Mouse (Mus musculus): ENCODE data around the gene Galnt18. TPM values are rescaled to one million over a fixed set of nuclear protein-coding genes. Genes with fewer than 3 reads are reported as not detected.

The Galnt18 gene
- polyA plus RNA-seq, 1 experiment from 2014 or later = 17.6 TPM

DNA sequence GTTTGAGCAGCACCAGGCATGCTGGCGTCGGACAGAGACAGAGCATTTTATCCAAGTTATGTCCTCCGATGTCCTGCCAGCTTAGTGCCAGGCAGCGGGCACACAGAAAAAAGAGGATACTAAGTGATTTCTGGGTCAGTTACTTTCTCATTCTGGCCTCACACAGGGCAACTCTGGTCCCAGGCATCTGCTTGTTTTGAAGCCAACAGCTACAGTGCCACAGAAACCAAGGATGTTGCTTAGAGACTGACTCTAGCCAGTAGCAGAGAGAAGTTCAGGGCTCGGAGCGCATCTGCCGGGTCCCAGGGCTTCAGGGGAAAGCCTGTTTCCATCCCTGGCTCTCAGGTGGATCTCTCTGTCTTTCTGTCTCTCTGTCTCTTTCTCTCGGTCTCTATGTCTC is 124.8 kb downstream of the Galnt18 start:
- peaks cover 5% of the 10 kb centered on the region; the same call in 1 of the 2 replicates for H3K4me1 ChIP-seq (replicated peaks)
- no peak overlapping the region for H3K9ac ChIP-seq
- no peak overlapping the region for H3K4me2 ChIP-seq
- H3K27ac ChIP-seq (replicated peaks) = no peak overlapping the region
- H3K36me3 ChIP-seq = no peaks in the 10 kb centered on the region
- H3K27me3 ChIP-seq = no peaks in the 10 kb centered on the region
- no peaks in the 10 kb centered on the region for H3K9me3 ChIP-seq
- WGBS = 68% methylated on average over 8 of the region's 8 CpGs
- peak; percentile 54; the same call in 1 of the 2 replicates for ATAC-seq (ENCODE audit: low FRiP score, low read depth)
- no peak overlapping the region for H3K4me3 ChIP-seq

DNA sequence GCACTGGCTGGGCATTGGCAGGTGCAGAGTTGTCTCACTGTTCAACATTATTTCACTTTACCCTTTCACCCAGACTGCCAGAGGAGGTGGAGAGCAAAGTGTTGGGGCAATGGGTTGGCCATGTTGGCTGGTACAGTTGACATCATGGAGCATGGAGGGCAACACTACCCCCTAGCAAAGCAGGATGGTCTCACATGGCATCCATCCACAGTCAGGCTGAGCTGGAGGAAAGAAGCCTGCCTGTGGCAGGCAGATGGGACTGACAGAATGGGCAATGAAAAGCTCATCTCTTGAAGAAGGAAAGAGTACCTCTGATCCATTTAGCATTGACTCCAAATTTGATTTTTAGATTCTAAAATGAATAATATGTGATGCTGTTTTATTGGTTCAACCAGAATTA is 125.3 kb downstream of the Galnt18 start:
- Histone ChIP-seq H3K9me3 (no peaks in the 10 kb centered on the region), H3K4me1 (replicated peaks) (peaks cover 5% of the 10 kb centered on the region; the same call in 1 of the 2 replicates), H3K4me3 (no peak overlapping the region), H3K9ac (no peak overlapping the region), H3K4me2 (no peak overlapping the region), H3K27ac (replicated peaks) (no peak overlapping the region), H3K36me3 (no peaks in the 10 kb centered on the region), H3K27me3 (no peaks in the 10 kb centered on the region)
- peak; percentile 45; the same call in 1 of the 2 replicates for ATAC-seq (ENCODE audit: low FRiP score, low read depth)

DNA sequence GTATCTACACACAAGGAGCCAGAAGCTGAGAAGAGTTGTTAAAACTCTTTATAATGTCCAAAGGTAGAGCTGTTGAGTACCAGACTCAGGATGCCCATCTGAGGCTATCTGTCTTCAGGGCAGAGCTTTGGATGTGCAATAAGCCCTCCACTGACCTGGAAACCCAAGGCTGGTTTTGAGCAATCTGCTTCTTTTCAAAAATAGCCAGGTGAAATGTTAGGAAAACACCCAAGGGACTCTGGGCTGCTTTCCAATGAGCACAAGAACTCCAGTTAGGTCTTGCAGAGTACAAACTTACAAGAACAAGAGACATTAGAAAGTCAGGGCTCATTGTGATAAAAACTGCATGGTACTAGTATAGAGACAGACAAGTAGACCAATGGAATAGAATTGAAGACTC is 135.4 kb downstream of the Galnt18 start:
- Histone ChIP-seq H3K4me1 (replicated peaks) (no peaks in the 10 kb centered on the region), H3K27ac (replicated peaks) (no peak overlapping the region), H3K36me3 (no peaks in the 10 kb centered on the region), H3K4me3 (no peak overlapping the region), H3K4me2 (no peak overlapping the region), H3K9me3 (no peaks in the 10 kb centered on the region), H3K27me3 (no peaks in the 10 kb centered on the region), H3K9ac (no peak overlapping the region)
- no peak for ATAC-seq (ENCODE audit: low FRiP score, low read depth)

DNA sequence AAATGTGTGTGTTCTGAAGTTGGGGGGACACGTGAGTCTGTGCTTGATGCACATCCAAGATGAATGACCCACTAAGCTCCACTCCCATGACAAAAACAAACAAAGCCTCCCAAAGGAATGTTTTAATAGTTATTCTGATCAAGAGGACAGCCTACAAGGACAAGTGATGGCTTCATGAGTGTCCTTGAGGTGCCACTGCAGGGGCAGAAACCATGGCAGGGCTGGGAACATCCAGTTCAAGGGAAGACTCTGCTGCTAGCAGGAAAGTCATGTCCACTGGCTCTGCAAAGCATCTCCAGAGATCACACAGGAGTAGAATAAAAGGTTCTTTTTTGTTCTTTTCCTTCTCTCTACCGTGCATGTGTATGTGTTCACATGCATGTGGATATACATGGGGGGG is 140.9 kb downstream of the Galnt18 start:
- no peak for ATAC-seq (ENCODE audit: low FRiP score, low read depth)
- Histone ChIP-seq H3K27ac (replicated peaks) (no peak overlapping the region), H3K36me3 (no peaks in the 10 kb centered on the region), H3K4me2 (no peak overlapping the region), H3K4me3 (no peak overlapping the region), H3K9ac (no peak overlapping the region), H3K4me1 (replicated peaks) (no peaks in the 10 kb centered on the region), H3K27me3 (no peaks in the 10 kb centered on the region), H3K9me3 (no peaks in the 10 kb centered on the region)
- 85% methylated on average over 2 of the region's 2 CpGs for WGBS

DNA sequence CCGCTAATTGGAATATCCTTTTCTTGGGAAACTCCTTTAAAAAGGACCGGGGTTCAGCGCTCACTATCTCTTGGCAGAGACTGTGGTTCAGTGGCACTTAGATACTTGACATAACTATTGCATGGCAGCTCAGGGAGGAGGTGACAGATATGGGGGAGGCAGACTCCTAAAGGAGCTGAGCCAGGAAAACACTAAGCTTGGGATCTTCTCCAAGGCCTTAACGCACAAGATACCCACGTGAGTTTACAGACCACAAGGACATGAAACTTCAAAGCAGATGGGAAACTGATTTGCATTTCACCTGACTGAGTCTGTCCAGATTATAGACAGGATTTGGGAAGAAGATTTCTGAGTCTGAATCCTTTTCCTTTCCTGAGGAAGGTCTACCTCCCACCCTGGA is 141.3 kb downstream of the Galnt18 start:
- Histone ChIP-seq H3K4me2 (no peak overlapping the region), H3K9me3 (no peaks in the 10 kb centered on the region), H3K4me3 (no peak overlapping the region), H3K27me3 (no peaks in the 10 kb centered on the region), H3K27ac (replicated peaks) (no peak overlapping the region), H3K36me3 (no peaks in the 10 kb centered on the region), H3K4me1 (replicated peaks) (no peaks in the 10 kb centered on the region), H3K9ac (no peak overlapping the region)
- 75% methylated on average over 5 of the region's 5 CpGs for WGBS
- no peak for ATAC-seq (ENCODE audit: low FRiP score, low read depth)

DNA sequence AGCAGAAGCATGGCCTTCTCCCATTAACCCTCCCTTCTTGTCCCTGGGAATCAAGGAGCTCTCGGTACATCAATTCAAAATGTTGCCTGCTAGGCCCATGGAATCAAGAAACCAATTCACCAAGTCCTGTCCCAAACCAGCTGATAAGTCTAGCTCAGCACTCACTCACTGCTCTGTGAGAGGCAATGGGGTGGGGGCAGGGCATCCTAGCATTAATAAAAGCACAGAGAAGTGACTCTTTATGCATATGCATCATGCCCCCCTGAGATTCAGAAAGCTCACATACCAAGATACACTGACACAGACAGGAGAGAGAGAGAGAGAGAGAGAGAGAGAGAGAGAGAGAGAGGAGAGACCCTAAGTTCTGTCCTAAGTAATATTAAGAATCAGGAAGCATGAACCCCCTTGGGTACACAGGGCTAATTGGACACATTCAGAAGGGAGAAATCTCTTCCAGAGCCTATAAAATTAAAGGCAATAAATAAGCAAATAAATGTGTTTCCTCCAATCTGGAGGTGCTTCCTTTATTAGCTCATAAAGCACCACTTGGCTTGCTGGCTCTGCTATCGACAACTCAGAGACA is 141.8 kb downstream of the Galnt18 start:
- Histone ChIP-seq H3K36me3 (no peaks in the 10 kb centered on the region), H3K4me1 (replicated peaks) (no peaks in the 10 kb centered on the region), H3K27me3 (no peaks in the 10 kb centered on the region), H3K9me3 (no peaks in the 10 kb centered on the region), H3K4me2 (no peak overlapping the region), H3K9ac (no peak overlapping the region), H3K4me3 (no peak overlapping the region), H3K27ac (replicated peaks) (no peak overlapping the region)
- ATAC-seq (ENCODE audit: low FRiP score, low read depth) = peak; percentile 6; the same call in 1 of the 2 replicates
- 60% methylated on average over 2 of the region's 2 CpGs for WGBS

DNA sequence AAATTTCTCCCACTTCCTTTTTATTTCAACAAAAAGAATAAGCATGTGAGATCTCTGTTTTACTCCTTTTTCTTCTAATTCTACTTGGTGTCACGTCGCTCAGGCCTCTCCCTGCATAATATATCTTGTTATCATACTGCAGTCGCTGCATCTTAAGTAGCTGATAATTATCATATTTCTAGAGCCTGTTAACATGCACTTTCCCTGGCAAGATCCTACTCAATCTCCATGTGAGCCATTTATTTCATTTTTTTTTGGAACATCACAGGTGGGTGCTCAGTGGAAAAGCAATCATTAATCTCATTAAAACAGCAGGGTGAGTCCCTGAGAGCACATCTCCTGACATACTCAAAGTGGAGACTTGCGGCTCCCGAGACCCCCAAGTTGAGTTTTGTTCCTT is 143.3 kb downstream of the Galnt18 start:
- no peak for ATAC-seq (ENCODE audit: low FRiP score, low read depth)
- no peaks in the 10 kb centered on the region for H3K9me3 ChIP-seq
- 73% methylated on average over 5 of the region's 5 CpGs for WGBS
- no peak overlapping the region for H3K4me3 ChIP-seq
- H3K27me3 ChIP-seq = no peaks in the 10 kb centered on the region
- H3K27ac ChIP-seq (replicated peaks) = no peak overlapping the region
- no peaks in the 10 kb centered on the region for H3K4me1 ChIP-seq (replicated peaks)
- H3K9ac ChIP-seq = no peak overlapping the region
- no peak overlapping the region for H3K4me2 ChIP-seq
- H3K36me3 ChIP-seq = no peaks in the 10 kb centered on the region

DNA sequence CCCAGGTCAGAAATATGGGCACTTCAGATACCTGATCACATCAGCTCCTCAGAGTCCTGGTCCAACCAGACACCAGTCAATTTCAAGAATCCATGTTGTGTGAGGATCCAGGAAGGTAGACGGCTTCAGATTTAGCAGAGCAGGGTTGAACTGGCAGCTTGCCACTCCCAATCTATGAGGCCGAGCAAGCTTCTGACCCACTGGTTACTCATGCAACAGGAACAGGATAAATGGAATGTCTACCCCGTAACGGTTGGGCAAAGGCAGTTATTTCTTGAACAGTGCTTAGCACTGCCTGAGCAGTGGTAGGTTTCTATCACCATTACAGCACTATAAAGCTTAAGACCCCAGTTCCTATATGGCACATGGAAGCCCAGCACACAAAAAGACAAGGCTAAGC is 148.5 kb downstream of the Galnt18 start:
- H3K4me2 ChIP-seq = no peak overlapping the region
- H3K27me3 ChIP-seq = no peaks in the 10 kb centered on the region
- ATAC-seq (ENCODE audit: low FRiP score, low read depth) = no peak
- H3K27ac ChIP-seq (replicated peaks) = no peak overlapping the region
- H3K4me1 ChIP-seq (replicated peaks) = no peaks in the 10 kb centered on the region
- no peaks in the 10 kb centered on the region for H3K9me3 ChIP-seq
- H3K36me3 ChIP-seq = no peaks in the 10 kb centered on the region
- no peak overlapping the region for H3K4me3 ChIP-seq
- no peak overlapping the region for H3K9ac ChIP-seq
- 73% methylated on average over 4 of the region's 4 CpGs for WGBS

DNA sequence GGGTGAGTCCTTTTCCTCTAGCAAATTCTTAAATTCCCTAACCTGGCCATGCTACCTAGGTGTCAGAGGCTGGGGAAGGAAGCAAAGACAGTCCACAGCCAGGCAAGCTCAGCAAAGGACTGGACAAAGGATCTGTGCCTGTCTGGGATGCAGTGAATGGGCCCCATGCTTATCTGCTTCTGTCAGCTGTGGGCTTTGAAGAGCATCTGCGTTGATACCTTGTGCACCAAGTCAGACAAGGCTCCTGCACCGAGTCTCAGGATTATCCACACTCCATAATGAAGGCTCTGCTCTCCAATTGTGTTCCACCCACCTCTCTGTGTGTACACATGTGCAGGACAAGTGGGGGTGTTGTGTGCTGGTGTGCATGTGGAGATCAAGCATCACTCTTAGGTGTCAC is 153.5 kb downstream of the Galnt18 start:
- Histone ChIP-seq H3K36me3 (no peaks in the 10 kb centered on the region), H3K9ac (no peak overlapping the region), H3K27me3 (no peaks in the 10 kb centered on the region), H3K27ac (replicated peaks) (no peak overlapping the region), H3K4me1 (replicated peaks) (no peaks in the 10 kb centered on the region), H3K9me3 (no peaks in the 10 kb centered on the region), H3K4me2 (no peak overlapping the region), H3K4me3 (no peak overlapping the region)
- WGBS = 79% methylated on average over 2 of the region's 2 CpGs
- ATAC-seq (ENCODE audit: low FRiP score, low read depth) = no peak

DNA sequence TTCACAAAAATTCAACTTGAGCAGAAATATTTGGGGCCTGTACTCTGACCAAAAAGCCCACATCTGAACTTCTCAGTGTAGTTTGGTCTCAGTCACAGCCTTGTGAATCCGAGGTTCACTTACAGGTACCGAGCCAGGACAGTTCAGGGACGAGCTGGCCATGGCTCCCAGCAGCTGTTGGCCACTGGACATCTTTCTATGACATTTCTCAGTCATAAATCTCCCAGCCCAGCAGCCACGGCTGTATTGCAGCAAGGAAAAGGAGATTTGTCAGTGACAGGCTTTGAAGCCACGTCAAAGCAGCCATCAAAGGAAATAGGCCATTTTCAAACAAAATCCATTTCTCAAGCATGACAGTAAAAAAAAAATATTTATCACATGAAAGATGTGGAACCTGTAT is 154.0 kb downstream of the Galnt18 start:
- Histone ChIP-seq H3K9ac (no peak overlapping the region), H3K9me3 (no peaks in the 10 kb centered on the region), H3K27ac (replicated peaks) (no peak overlapping the region), H3K27me3 (no peaks in the 10 kb centered on the region), H3K36me3 (no peaks in the 10 kb centered on the region), H3K4me1 (replicated peaks) (no peaks in the 10 kb centered on the region), H3K4me2 (no peak overlapping the region), H3K4me3 (no peak overlapping the region)
- ATAC-seq (ENCODE audit: low FRiP score, low read depth) = no peak
- 75% methylated on average over 5 of the region's 5 CpGs for WGBS

DNA sequence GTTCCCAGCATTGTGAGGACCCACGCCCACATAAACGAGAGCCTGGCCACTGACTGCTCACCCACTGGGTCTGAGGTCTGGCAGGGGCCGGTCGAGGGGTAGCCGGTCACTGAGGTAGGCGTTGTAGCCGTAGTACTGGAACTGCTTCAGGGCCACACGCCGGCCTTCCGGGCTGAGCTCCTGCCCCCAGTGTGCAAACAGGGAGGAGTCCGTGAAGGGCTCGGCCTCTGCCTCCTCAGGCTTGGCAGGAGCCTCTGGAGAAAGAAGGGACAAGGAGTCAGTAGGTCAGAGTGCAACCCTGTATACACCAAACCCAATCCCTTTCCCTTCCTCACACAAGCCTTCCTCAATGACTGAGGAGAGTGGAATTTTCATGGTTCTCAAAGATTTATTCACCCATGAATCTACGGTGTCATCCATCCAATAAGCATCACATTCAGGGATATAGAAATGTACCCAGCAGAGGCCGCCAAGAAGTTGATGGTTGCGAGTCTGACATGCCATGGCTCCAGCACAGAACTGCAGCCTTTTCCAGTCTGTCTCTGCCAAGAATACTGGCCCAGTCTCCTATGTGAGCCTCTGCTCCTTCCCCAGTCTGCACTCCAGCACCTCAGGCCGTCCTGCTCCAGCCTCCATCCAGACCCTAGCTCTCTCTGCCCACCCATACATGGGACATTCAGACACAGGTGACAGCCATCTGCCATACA is 163.4 kb downstream of the Galnt18 start:
- H3K9ac ChIP-seq = no peak overlapping the region
- H3K4me1 ChIP-seq (replicated peaks) = no peaks in the 10 kb centered on the region
- no peak overlapping the region for H3K4me3 ChIP-seq
- no peaks in the 10 kb centered on the region for H3K36me3 ChIP-seq
- no peak overlapping the region for H3K27ac ChIP-seq (replicated peaks)
- ATAC-seq (ENCODE audit: low FRiP score, low read depth) = peak; percentile 34; the same call in 1 of the 2 replicates
- H3K9me3 ChIP-seq = no peaks in the 10 kb centered on the region
- no peaks in the 10 kb centered on the region for H3K27me3 ChIP-seq
- no peak overlapping the region for H3K4me2 ChIP-seq
- WGBS = 62% methylated on average over 16 of the region's 16 CpGs

DNA sequence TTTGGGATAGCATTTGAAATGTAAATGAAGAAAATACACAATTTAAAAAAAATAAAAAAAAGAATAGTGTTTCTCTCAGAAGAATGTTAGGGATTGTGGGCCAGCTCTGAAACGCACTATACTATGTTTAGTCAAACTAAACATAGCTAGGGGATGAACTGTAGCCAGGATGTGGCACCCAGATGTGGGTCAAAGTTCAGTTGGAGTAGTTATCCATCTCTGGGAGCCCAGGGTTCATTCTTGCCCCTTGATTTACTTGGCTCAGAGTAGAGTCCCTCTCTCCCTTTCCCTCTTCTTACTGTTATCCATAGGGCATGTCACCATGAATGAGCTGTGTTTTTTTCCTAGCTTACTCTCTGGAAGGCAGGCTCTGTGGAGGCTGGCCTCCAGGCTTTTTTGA is 165.3 kb downstream of the Galnt18 start:
- H3K9me3 ChIP-seq = no peaks in the 10 kb centered on the region
- H3K4me2 ChIP-seq = no peak overlapping the region
- H3K27ac ChIP-seq (replicated peaks) = no peak overlapping the region
- no peaks in the 10 kb centered on the region for H3K36me3 ChIP-seq
- no peaks in the 10 kb centered on the region for H3K4me1 ChIP-seq (replicated peaks)
- ATAC-seq (ENCODE audit: low FRiP score, low read depth) = no peak
- H3K27me3 ChIP-seq = no peaks in the 10 kb centered on the region
- no peak overlapping the region for H3K9ac ChIP-seq
- 85% methylated on average over 1 of the region's 1 CpGs for WGBS
- no peak overlapping the region for H3K4me3 ChIP-seq

DNA sequence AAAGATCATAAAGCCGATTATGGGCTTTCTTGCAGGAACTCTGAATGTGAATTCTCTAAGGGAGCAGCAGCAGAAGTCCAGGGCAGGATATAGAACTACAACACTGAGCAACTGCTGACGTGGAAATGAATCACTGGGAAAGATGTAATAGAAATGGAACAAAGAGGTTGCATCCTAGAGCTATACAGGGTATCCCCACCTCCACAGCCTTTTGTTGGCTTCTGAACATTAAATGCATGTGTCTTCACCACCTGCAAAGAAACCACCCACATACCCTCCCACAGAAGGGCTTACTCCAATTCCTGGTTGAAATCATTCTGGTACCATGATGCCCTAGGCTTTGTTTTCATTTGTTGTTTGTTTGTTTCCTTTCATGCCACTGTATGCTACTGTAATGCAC is 172.3 kb downstream of the Galnt18 start:
- H3K27me3 ChIP-seq = no peaks in the 10 kb centered on the region
- ATAC-seq (ENCODE audit: low FRiP score, low read depth) = no peak
- H3K36me3 ChIP-seq = no peaks in the 10 kb centered on the region
- H3K9ac ChIP-seq = no peak overlapping the region
- H3K4me2 ChIP-seq = no peak overlapping the region
- H3K27ac ChIP-seq (replicated peaks) = no peak overlapping the region
- no peaks in the 10 kb centered on the region for H3K9me3 ChIP-seq
- H3K4me3 ChIP-seq = no peak overlapping the region
- 88% methylated on average over 2 of the region's 2 CpGs for WGBS
- H3K4me1 ChIP-seq (replicated peaks) = no peaks in the 10 kb centered on the region
